Mouse (Mus musculus) liver, embryonic 16.5 days (tissue): ENCODE data around the gene Commd3. TPM values are rescaled to one million over a fixed set of nuclear protein-coding genes. Genes with fewer than 3 reads are reported as not detected.

Experiments
- ATAC-seq: fragments of 200-750 bp; cut with Nextera tagmentation; 2 replicates; pipeline ENCODE4 v1.8.0; 2017; ENCODE audit warnings: low read depth, mild to moderate bottlenecking, moderate number of reproducible peaks, moderate library complexity
- H3K27ac ChIP-seq: fragments of 300-500 bp; sonication (generic); 2 replicates; pipeline ENCODE4 v1.5.1; 2014; ENCODE audit warnings: mild to moderate bottlenecking, low read length
- H3K27me3 ChIP-seq: fragments of 300-500 bp; sonication (generic); 2 replicates; pipeline ENCODE4 v1.6.1; 2014; ENCODE audit warnings: low read depth, low read length, mixed read lengths; ENCODE audit not compliant: control insufficient read depth, insufficient read depth
- H3K36me3 ChIP-seq: fragments of 300-500 bp; sonication (generic); 2 replicates; pipeline ENCODE4 v1.6.1; 2014; ENCODE audit warnings: mild to moderate bottlenecking; ENCODE audit not compliant: control insufficient read depth, insufficient read depth
- H3K4me1 ChIP-seq: fragments of 300-500 bp; sonication (generic); 2 replicates; pipeline ENCODE4 v1.6.1; 2014; ENCODE audit warnings: low read depth, low read length, mixed read lengths; ENCODE audit not compliant: control insufficient read depth
- H3K4me2 ChIP-seq: fragments of 300-500 bp; sonication (generic); 2 replicates; pipeline ENCODE4 v1.6.1; 2014; ENCODE audit warnings: low read depth, low read length, mixed read lengths
- H3K4me3 ChIP-seq: fragments of 300-500 bp; sonication (generic); 2 replicates; pipeline ENCODE4 v1.5.1; 2014; ENCODE audit warnings: low read depth, mild to moderate bottlenecking, low read length
- H3K9ac ChIP-seq: fragments of 300-500 bp; sonication (generic); 2 replicates; pipeline ENCODE4 v1.6.1; 2014; ENCODE audit warnings: low read depth, low read length
- H3K9me3 ChIP-seq: fragments of 300-500 bp; sonication (generic); replicated peaks from 2 replicates; pipeline ENCODE4 v1.6.1; 2016; ENCODE audit warnings: low read length; ENCODE audit not compliant: control insufficient read depth
- WGBS: fragments of 180-500 bp; shearing (Covaris S2); extraction: QIAGEN DNeasy Blood & Tissue Kit; methylation state at CpG from one replicate; pipeline ENCODE4 v1.1.7; 2014; ENCODE audit not compliant: insufficient replicate concordance; 5-methylcytosine and 5-hydroxymethylcytosine counted together
- polyA plus RNA-seq: library from polyadenylated mRNA; unstranded; fragments of >200 nt; fragmentation: Nextera tagmentation; extraction: Ambion mirVana; gene quantifications from 2 replicates; pipeline ENCODE4 v1.2.1, GENCODE M21; 2015

Commd3 gene
- 80.2 and 90.3 TPM in 2 replicates for polyA plus RNA-seq

DNA sequence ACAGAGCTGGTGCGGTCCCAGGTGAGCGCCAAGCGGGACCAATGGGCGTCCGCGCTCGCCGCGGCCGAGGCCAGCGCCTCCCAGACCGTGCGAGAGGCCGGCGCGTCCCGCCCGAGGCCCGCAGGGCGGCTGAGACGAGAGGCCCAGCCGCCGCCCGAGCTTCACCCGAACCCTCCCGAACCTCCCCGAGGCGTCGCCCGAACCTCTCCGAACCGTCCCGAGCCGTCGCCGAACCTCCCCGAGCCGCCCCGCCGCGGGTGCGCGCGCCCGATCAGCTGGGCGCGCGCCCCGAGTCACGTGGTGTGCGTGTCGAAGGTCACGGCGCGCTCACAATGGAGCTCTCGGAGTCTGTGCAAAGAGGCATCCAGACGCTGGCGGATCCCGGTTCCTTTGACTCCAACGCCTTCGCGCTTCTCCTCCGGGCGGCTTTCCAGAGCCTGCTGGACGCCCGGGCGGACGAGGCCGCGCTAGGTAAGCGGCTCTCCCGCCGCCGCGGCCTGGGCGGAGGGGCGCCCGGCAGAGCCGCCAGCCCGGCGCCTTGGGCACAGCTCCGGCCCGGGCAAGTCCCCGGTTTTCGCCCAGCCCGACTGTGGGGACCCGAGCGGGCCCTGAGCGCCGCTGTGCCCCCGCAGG is at the start of gene Commd3:
Gene Commd3 (plus strand): TSS at position 252 of the 633 bp plus-strand sequence.
- peak within 1 kb of the TSS; percentile 84 for H3K4me3 ChIP-seq
- peak within 1 kb of the TSS; percentile 92 for H3K4me2 ChIP-seq
- WGBS, result under 1% methylated on average over 83 of the region's 91 CpGs
- H3K27ac ChIP-seq, result peak within 1 kb of the TSS; percentile 87
- ATAC-seq, result peak; percentile 83
- peaks cover 8% of the 10 kb centered on the region for H3K4me1 ChIP-seq
- H3K9me3 ChIP-seq, result no peaks in the 10 kb centered on the region
- H3K36me3 ChIP-seq, result no peaks in the 10 kb centered on the region
- H3K27me3 ChIP-seq, result peaks cover 28% of the 10 kb centered on the region
- peak within 1 kb of the TSS; percentile 93 for H3K9ac ChIP-seq

DNA sequence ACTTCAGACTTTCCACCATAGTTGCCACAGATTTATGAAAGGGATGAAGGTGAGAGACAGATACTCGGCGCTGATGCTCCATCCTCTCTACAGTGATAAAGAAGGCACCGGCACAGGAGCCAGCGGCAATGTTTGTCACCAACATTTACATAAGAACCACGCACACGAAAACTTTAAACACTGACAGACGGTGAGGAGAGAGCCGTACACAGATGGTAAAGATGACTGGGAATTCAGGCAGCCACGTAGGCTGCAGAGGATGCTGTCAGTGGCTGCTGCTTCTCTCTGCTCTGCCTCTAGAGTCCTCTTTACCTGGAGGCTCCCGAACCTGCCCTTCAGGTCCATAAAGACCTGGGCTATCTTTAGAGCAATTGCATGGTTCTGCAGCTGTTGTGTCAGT is 49.0 kb upstream of the Commd3 start:
- Histone ChIP-seq H3K36me3 (no peaks in the 10 kb centered on the region), H3K9me3 (no peaks in the 10 kb centered on the region), H3K4me2 (no peak overlapping the region), H3K9ac (no peak overlapping the region), H3K27me3 (no peaks in the 10 kb centered on the region), H3K27ac (no peak overlapping the region), H3K4me1 (no peaks in the 10 kb centered on the region), H3K4me3 (no peak overlapping the region)
- WGBS, result 54% methylated on average over 10 of the region's 10 CpGs
- ATAC-seq, result no peak

DNA sequence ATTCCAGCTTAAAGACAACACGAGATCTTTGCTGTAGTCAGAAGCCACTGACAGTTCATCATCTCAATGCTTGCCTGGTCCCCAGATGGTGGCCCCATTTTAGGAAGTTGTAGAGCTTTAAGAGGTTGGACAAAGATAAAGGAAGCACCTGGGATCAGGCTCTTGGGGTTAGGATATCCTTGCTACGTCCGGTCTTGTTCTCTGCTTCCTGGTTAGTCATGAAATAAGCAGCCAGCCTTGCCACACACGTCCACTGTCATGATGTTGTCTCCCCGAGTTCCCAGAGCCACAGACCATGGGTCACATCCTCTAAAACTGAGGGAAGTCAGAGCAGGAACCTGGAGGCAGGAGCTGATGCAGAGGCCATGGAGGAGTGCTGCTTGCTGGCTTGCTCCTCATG is 41.6 kb upstream of the Commd3 start:
- Histone ChIP-seq H3K27me3 (no peaks in the 10 kb centered on the region), H3K27ac (no peak overlapping the region), H3K9ac (no peak overlapping the region), H3K4me1 (no peaks in the 10 kb centered on the region), H3K36me3 (no peaks in the 10 kb centered on the region), H3K4me2 (no peak overlapping the region), H3K4me3 (no peak overlapping the region), H3K9me3 (no peaks in the 10 kb centered on the region)
- no peak for ATAC-seq
- 35% methylated on average over 5 of the region's 5 CpGs for WGBS

DNA sequence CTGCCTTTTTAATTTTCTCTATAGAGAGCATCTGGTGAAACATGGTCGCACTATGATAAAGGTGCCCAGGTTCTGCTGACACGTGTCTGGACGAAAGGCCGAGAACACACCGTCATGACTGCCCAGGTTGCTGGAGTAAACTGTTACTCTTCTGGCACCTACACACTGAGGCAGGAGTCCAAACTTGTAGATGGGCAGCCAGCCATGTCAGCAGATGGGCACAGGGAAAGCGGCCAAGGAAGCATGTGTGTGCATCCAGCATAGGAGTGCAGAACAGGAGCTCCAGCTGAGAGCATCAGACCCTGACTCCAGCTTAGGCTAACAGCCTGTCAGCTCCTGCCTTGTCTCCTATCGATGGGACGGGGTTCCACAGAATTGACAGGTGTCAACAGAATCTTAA is 37.1 kb upstream of the Commd3 start:
- no peaks in the 10 kb centered on the region for H3K36me3 ChIP-seq
- no peak overlapping the region for H3K4me3 ChIP-seq
- WGBS, result 75% methylated on average over 8 of the region's 8 CpGs
- no peak overlapping the region for H3K4me2 ChIP-seq
- ATAC-seq, result no peak
- no peaks in the 10 kb centered on the region for H3K4me1 ChIP-seq
- no peaks in the 10 kb centered on the region for H3K9me3 ChIP-seq
- no peaks in the 10 kb centered on the region for H3K27me3 ChIP-seq
- H3K27ac ChIP-seq, result no peak overlapping the region
- H3K9ac ChIP-seq, result no peak overlapping the region

DNA sequence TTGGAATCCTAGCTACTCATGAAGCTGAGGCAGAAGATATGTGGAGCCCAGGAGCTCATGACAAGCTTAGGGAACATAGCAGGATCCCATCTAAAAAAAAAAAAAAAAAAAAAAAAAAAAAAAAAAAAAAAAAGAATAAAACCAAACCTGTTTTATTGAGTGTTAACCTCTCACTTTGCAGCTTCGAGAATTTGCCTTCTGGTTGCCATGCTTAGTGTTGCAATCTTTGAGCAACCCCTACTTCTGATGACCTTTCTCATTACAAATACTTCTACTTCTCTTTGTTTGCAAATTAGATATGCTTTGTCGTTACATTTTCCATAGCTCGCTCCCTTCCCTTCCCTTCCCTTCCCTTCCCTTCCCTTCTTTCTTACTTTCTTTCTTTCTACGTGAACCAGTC is 23.6 kb upstream of the Commd3 start:
- no peak for ATAC-seq
- H3K36me3 ChIP-seq, result no peaks in the 10 kb centered on the region
- H3K4me1 ChIP-seq, result no peaks in the 10 kb centered on the region
- H3K27ac ChIP-seq, result no peak overlapping the region
- no peak overlapping the region for H3K9ac ChIP-seq
- 58% methylated on average over 3 of the region's 4 CpGs for WGBS
- H3K4me3 ChIP-seq, result no peak overlapping the region
- H3K4me2 ChIP-seq, result no peak overlapping the region
- no peaks in the 10 kb centered on the region for H3K27me3 ChIP-seq
- H3K9me3 ChIP-seq, result no peaks in the 10 kb centered on the region

DNA sequence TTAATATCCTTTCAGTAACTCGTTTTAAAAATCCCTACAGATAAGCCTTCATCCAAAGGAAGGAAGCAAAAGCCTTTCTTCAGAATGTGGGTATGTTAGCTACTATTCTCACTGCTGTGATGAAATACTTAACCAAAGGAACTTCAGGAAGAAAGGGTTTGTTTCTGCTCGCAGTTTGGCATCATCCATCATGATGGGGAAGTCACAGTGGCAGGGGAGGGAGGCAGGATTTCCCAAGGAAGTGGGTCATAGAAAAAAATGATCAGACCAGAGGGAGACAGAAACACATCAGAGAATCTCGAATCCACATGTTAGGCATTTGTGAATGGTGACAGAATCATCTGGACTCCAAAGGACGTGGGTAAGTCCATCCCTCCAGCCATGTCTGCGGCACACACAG is 17.4 kb upstream of the Commd3 start:
- whole genome bisulfite sequencing, result 18% methylated on average over 5 of the region's 5 CpGs

DNA sequence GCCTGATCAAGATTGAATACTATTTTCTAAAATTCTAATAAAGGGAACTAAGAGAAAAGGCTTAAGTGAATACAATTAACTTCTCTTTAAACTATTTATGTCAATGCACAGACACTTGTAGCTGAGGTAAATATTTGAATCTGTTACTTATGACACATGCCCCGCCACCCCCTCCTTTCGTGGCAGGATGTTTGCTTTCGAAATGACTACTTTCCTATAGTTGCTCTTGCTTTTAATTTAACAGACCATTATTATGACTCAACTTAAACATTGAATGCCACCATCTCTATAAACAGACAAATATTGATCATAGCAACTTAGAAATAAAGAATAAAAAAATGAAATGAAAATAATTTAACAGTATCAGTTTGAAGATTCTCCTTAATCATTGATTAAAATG is 8.2 kb upstream of the Commd3 start:
- Histone ChIP-seq H3K9me3 (no peaks in the 10 kb centered on the region), H3K9ac (no peak overlapping the region), H3K27ac (no peak overlapping the region), H3K36me3 (no peaks in the 10 kb centered on the region), H3K4me3 (no peak overlapping the region), H3K4me2 (no peak overlapping the region), H3K27me3 (peaks cover 4% of the 10 kb centered on the region; the same call in 1 of the 2 replicates), H3K4me1 (no peaks in the 10 kb centered on the region)
- 65% methylated on average over 3 of the region's 3 CpGs for WGBS
- no peak for ATAC-seq

More for the DNA sequence above, 17.4 kb upstream of the Commd3 start:
- Histone ChIP-seq H3K27ac (no peak overlapping the region), H3K4me1 (no peaks in the 10 kb centered on the region), H3K9ac (no peak overlapping the region), H3K4me3 (no peak overlapping the region), H3K9me3 (no peaks in the 10 kb centered on the region), H3K36me3 (no peaks in the 10 kb centered on the region), H3K4me2 (no peak overlapping the region), H3K27me3 (no peaks in the 10 kb centered on the region)
- no peak for ATAC-seq

DNA sequence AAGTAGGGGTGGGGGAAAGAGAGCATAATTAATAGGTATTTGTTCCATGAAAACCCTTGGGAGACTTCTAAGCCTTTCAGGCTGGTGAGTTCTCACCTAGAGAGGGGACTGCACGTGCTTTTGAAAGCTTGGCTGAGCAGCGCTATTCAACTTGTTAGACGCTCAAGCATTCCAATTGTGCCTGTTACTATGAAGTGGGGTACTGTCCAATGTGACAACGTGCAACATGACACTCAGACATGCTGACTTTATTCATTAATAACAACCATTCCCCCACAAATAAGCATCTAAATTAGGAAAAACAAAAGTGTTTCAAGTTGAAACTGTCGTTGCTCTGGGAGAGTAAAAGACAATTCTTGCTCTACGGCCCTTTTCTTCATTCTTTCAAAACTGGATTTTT is 1.1 kb upstream of the Commd3 start:
- Histone ChIP-seq H3K9me3 (no peaks in the 10 kb centered on the region), H3K27me3 (peaks cover 18% of the 10 kb centered on the region), H3K27ac (no peak overlapping the region), H3K4me3 (no peak overlapping the region), H3K4me2 (no peak overlapping the region), H3K4me1 (peaks cover 8% of the 10 kb centered on the region), H3K9ac (no peak overlapping the region), H3K36me3 (no peaks in the 10 kb centered on the region)
- ATAC-seq, result no peak
- 47% methylated on average over 6 of the region's 6 CpGs for WGBS

DNA sequence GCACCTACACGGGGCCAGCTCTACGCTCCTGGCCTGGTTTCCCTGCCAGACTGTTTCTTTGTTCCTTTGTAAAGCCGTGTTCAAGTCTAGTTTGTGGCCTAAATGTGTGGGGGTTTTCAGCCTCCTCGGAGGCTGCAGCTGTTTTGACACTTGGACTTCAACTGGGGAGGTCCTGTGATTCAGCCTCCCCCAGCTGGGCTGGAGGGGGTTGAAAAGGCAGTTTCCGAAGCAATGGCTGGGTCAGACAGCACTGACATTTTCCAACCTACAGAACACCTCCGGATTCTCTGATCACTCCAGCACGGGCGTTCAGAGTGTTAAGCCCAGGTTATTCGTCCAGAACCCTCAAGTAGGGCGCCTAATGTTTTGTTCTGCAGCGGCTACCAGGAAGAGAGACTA is 581 bp downstream of the Commd3 start:
- peak overlapping the region; percentile 93 for H3K9ac ChIP-seq
- H3K4me2 ChIP-seq, result peak overlapping the region; percentile 92
- WGBS, result under 1% methylated on average over 11 of the region's 11 CpGs
- H3K36me3 ChIP-seq, result no peaks in the 10 kb centered on the region
- H3K27me3 ChIP-seq, result peaks cover 31% of the 10 kb centered on the region
- H3K4me1 ChIP-seq, result peaks cover 8% of the 10 kb centered on the region
- peak overlapping the region; percentile 87 for H3K27ac ChIP-seq
- no peak for ATAC-seq
- peak overlapping the region; percentile 84 for H3K4me3 ChIP-seq
- H3K9me3 ChIP-seq, result no peaks in the 10 kb centered on the region
